In genomic region chr10:34265106-34265505, GRCm38 (mm10) we compare ENCODE assay signal across 30 mouse cellular contexts.
"Had no signal": no experiment of that assay in that cellular context is flagged by ENCODE, and none has a peak within 500 bp of the region (broad histone marks: within the 10 kb centered on the region; RNA-seq: fewer than 3 reads in every experiment).

No protein-coding gene starts in this region.

- DNase-seq: heart, postnatal 10 days; heart, postnatal 14 days; heart, postnatal 36 days; heart, postnatal 4 days; kidney, adult 11 months; kidney, adult 18-20 months; kidney, adult 2 months; kidney, adult 8-10 months; kidney, adult 9 months; kidney, postnatal 10 days; kidney, postnatal 14 days; kidney, postnatal 25 days; kidney, postnatal 36 days; kidney, postnatal 4 days; layer of hippocampus, postnatal 36 days had no signal

- H3K36me3 ChIP-seq: heart, embryonic 12.5 days; heart, embryonic 13.5 days; heart, embryonic 15.5 days; hindbrain, embryonic 10.5 days; hindbrain, embryonic 12.5 days; hindbrain, embryonic 13.5 days; hindbrain, embryonic 15.5 days; intestine, embryonic 15.5 days; kidney, embryonic 15.5 days had no signal

- H3K9me3 ChIP-seq: heart, embryonic 12.5 days; heart, embryonic 13.5 days; heart, embryonic 15.5 days; hindbrain, embryonic 10.5 days; hindbrain, embryonic 12.5 days; hindbrain, embryonic 13.5 days; hindbrain, embryonic 15.5 days; intestine, embryonic 15.5 days; kidney, embryonic 15.5 days had no signal

- H3K27me3 ChIP-seq: heart, embryonic 12.5 days; heart, embryonic 13.5 days; heart, embryonic 15.5 days; hindbrain, embryonic 12.5 days; hindbrain, embryonic 13.5 days; hindbrain, embryonic 15.5 days; intestine, embryonic 15.5 days; kidney, embryonic 15.5 days had no signal

- H3K4me1 ChIP-seq: heart, embryonic 12.5 days; heart, embryonic 13.5 days; heart, embryonic 15.5 days; hindbrain, embryonic 10.5 days; hindbrain, embryonic 12.5 days; hindbrain, embryonic 13.5 days; hindbrain, embryonic 15.5 days; intestine, embryonic 15.5 days; kidney, embryonic 15.5 days had no signal

- H3K9ac ChIP-seq: heart, embryonic 12.5 days; heart, embryonic 13.5 days; heart, embryonic 15.5 days; hindbrain, embryonic 12.5 days; hindbrain, embryonic 13.5 days; hindbrain, embryonic 14.5 days; hindbrain, embryonic 15.5 days; intestine, embryonic 15.5 days; kidney, embryonic 15.5 days had no signal

- H3K4me3 ChIP-seq: heart, embryonic 12.5 days; heart, embryonic 13.5 days; heart, embryonic 15.5 days; hindbrain, embryonic 10.5 days; hindbrain, embryonic 12.5 days; hindbrain, embryonic 13.5 days; hindbrain, embryonic 15.5 days; intestine, embryonic 15.5 days; kidney, embryonic 15.5 days; layer of hippocampus, adult 2 months; left cerebral cortex, adult 2 months had no signal

- H3K4me2 ChIP-seq: heart, embryonic 11.5 days; heart, embryonic 12.5 days; heart, embryonic 13.5 days; heart, embryonic 15.5 days; hindbrain, embryonic 12.5 days; hindbrain, embryonic 13.5 days; hindbrain, embryonic 14.5 days; hindbrain, embryonic 15.5 days; intestine, embryonic 15.5 days; kidney, embryonic 15.5 days had no signal

- H3K27ac ChIP-seq: heart, embryonic 13.5 days; heart, embryonic 15.5 days; hindbrain, embryonic 10.5 days; hindbrain, embryonic 12.5 days; hindbrain, embryonic 13.5 days; hindbrain, embryonic 14.5 days; hindbrain, embryonic 15.5 days; hindbrain, postnatal 0 days; intestine, embryonic 15.5 days; kidney, embryonic 15.5 days; kidney, postnatal 0 days; layer of hippocampus, adult 2 months; left cerebral cortex, adult 2 months had no signal
